Mouse (Mus musculus): Measurements from ENCODE around the gene Ovch2. TPM values are rescaled to one million over a fixed set of nuclear protein-coding genes. Genes with fewer than 3 reads are reported as not detected.
"Not testable (repeated sequence)": the region's sequence is repeated elsewhere in the genome, so short reads cannot be mapped to it uniquely, and the experiment has no call there.

Ovch2 gene
- polyA plus RNA-seq (2015; fragmentation: Nextera tagmentation; extraction: Ambion mirVana): not detected in 2 replicates

GRCm38 (mm10) chr7:107801108-107801507 lies at the start of gene Ovch2:
TSS of gene Ovch2 (minus strand) at chr7:107801208.
- Histone ChIP-seq H3K4me1 (replicated peaks) (no peaks in the 10 kb centered on the region), H3K4me3 (replicated peaks) (no peak within 1 kb of the TSS), H3K27ac (replicated peaks) (no peak within 1 kb of the TSS), H3K9me3 (replicated peaks) (no peaks in the 10 kb centered on the region), H3K36me3 (replicated peaks) (no peaks in the 10 kb centered on the region), H3K27me3 (no peaks in the 10 kb centered on the region), H3K9ac (no peak within 1 kb of the TSS), H3K4me2 (no peak within 1 kb of the TSS)
- WGBS (ENCODE audit: insufficient replicate concordance): 67% methylated on average over 2 of the region's 2 CpGs
- ATAC-seq (ENCODE audit: insufficient read depth): no peak

- not testable (repeated sequence) for H3K27ac ChIP-seq (replicated peaks); H3K27me3 ChIP-seq; H3K4me2 ChIP-seq; ATAC-seq (ENCODE audit: insufficient read depth); H3K36me3 ChIP-seq (replicated peaks); H3K4me3 ChIP-seq (replicated peaks); H3K4me1 ChIP-seq (replicated peaks); H3K9me3 ChIP-seq (replicated peaks); H3K9ac ChIP-seq
- WGBS (ENCODE audit: insufficient replicate concordance): 46% methylated on average over 1 of the region's 1 CpGs
Measured at GRCm38 (mm10) chr7:107847390-107847789, 46.4 kb upstream of the Ovch2 start, which contains the start of gene Olfr470. TSS of gene Olfr470 (minus strand) at chr7:107847490.

- H3K9ac ChIP-seq: no peak overlapping the region
- no peaks in the 10 kb centered on the region for H3K27me3 ChIP-seq
- WGBS (ENCODE audit: insufficient replicate concordance): 58% methylated on average over 1 of the region's 1 CpGs
- no peak overlapping the region for H3K4me2 ChIP-seq
- H3K4me3 ChIP-seq (replicated peaks): no peak overlapping the region
- no peak overlapping the region for H3K27ac ChIP-seq (replicated peaks)
- ATAC-seq (ENCODE audit: insufficient read depth): no peak
- H3K9me3 ChIP-seq (replicated peaks): no peaks in the 10 kb centered on the region
- H3K36me3 ChIP-seq (replicated peaks): no peaks in the 10 kb centered on the region
- no peaks in the 10 kb centered on the region for H3K4me1 ChIP-seq (replicated peaks)
Measured at GRCm38 (mm10) chr7:107841719-107842118, 40.7 kb upstream of the Ovch2 start.

GRCm38 (mm10) chr7:107825441-107825840 lies 24.4 kb upstream of the Ovch2 start, which contains the start of gene Olfr469:
TSS of gene Olfr469 (minus strand) at chr7:107825541.
- H3K4me3 ChIP-seq (replicated peaks); H3K9ac ChIP-seq; H3K9me3 ChIP-seq (replicated peaks); H3K4me1 ChIP-seq (replicated peaks); H3K27me3 ChIP-seq; H3K36me3 ChIP-seq (replicated peaks); ATAC-seq (ENCODE audit: insufficient read depth); H3K27ac ChIP-seq (replicated peaks); H3K4me2 ChIP-seq: not testable (repeated sequence)

- 34% methylated on average over 2 of the region's 2 CpGs for WGBS (ENCODE audit: insufficient replicate concordance)
- not testable (repeated sequence) for H3K36me3 ChIP-seq (replicated peaks); H3K4me3 ChIP-seq (replicated peaks); H3K9me3 ChIP-seq (replicated peaks); ATAC-seq (ENCODE audit: insufficient read depth); H3K27me3 ChIP-seq; H3K9ac ChIP-seq; H3K4me2 ChIP-seq; H3K4me1 ChIP-seq (replicated peaks); H3K27ac ChIP-seq (replicated peaks)
Measured at GRCm38 (mm10) chr7:107823867-107824266, 22.9 kb upstream of the Ovch2 start.

- Histone ChIP-seq H3K9ac (no peak overlapping the region), H3K4me1 (replicated peaks) (no peaks in the 10 kb centered on the region), H3K27me3 (no peaks in the 10 kb centered on the region), H3K4me3 (replicated peaks) (no peak overlapping the region), H3K9me3 (replicated peaks) (no peaks in the 10 kb centered on the region), H3K27ac (replicated peaks) (no peak overlapping the region), H3K36me3 (replicated peaks) (no peaks in the 10 kb centered on the region), H3K4me2 (no peak overlapping the region)
- ATAC-seq (ENCODE audit: insufficient read depth): no peak
Measured at GRCm38 (mm10) chr7:107819442-107819841, 18.4 kb upstream of the Ovch2 start.

GRCm38 (mm10) chr7:107811963-107812362 lies 11.0 kb upstream of the Ovch2 start, which contains the start of gene Olfr467:
TSS of gene Olfr467 (plus strand) at chr7:107812263.
- H3K36me3 ChIP-seq (replicated peaks): no peaks in the 10 kb centered on the region
- no peaks in the 10 kb centered on the region for H3K4me1 ChIP-seq (replicated peaks)
- no peak within 1 kb of the TSS for H3K9ac ChIP-seq
- no peak within 1 kb of the TSS for H3K27ac ChIP-seq (replicated peaks)
- no peaks in the 10 kb centered on the region for H3K9me3 ChIP-seq (replicated peaks)
- H3K4me2 ChIP-seq: no peak within 1 kb of the TSS
- H3K4me3 ChIP-seq (replicated peaks): no peak within 1 kb of the TSS
- ATAC-seq (ENCODE audit: insufficient read depth): no peak
- no peaks in the 10 kb centered on the region for H3K27me3 ChIP-seq

GRCm38 (mm10) chr7:107802138-107802537 lies 1.1 kb upstream of the Ovch2 start:
- no peak for ATAC-seq (ENCODE audit: insufficient read depth)
- no peaks in the 10 kb centered on the region for H3K4me1 ChIP-seq (replicated peaks)
- no peaks in the 10 kb centered on the region for H3K36me3 ChIP-seq (replicated peaks)
- no peak overlapping the region for H3K9ac ChIP-seq
- 47% methylated on average over 3 of the region's 3 CpGs for WGBS (ENCODE audit: insufficient replicate concordance)
- H3K9me3 ChIP-seq (replicated peaks): no peaks in the 10 kb centered on the region
- no peaks in the 10 kb centered on the region for H3K27me3 ChIP-seq
- no peak overlapping the region for H3K4me2 ChIP-seq
- no peak overlapping the region for H3K4me3 ChIP-seq (replicated peaks)
- H3K27ac ChIP-seq (replicated peaks): no peak overlapping the region

GRCm38 (mm10) chr7:107796500-107796899 lies 4.5 kb downstream of the Ovch2 start:
- 55% methylated on average over 2 of the region's 2 CpGs for WGBS (ENCODE audit: insufficient replicate concordance)
- H3K4me3 ChIP-seq (replicated peaks): no peak overlapping the region
- ATAC-seq (ENCODE audit: insufficient read depth): no peak
- no peak overlapping the region for H3K27ac ChIP-seq (replicated peaks)
- H3K4me1 ChIP-seq (replicated peaks): no peaks in the 10 kb centered on the region
- H3K36me3 ChIP-seq (replicated peaks): no peaks in the 10 kb centered on the region
- no peak overlapping the region for H3K9ac ChIP-seq
- no peaks in the 10 kb centered on the region for H3K9me3 ChIP-seq (replicated peaks)
- H3K27me3 ChIP-seq: no peaks in the 10 kb centered on the region
- no peak overlapping the region for H3K4me2 ChIP-seq

- Histone ChIP-seq H3K9ac (no peak overlapping the region), H3K4me2 (no peak overlapping the region), H3K27me3 (no peaks in the 10 kb centered on the region), H3K36me3 (replicated peaks) (no peaks in the 10 kb centered on the region), H3K4me1 (replicated peaks) (no peaks in the 10 kb centered on the region), H3K27ac (replicated peaks) (no peak overlapping the region), H3K4me3 (replicated peaks) (no peak overlapping the region), H3K9me3 (replicated peaks) (no peaks in the 10 kb centered on the region)
- no peak for ATAC-seq (ENCODE audit: insufficient read depth)
- WGBS (ENCODE audit: insufficient replicate concordance): 36% methylated on average over 3 of the region's 3 CpGs
Measured at GRCm38 (mm10) chr7:107787977-107788620, 12.9 kb downstream of the Ovch2 start.

- Histone ChIP-seq H3K36me3 (replicated peaks) (no peaks in the 10 kb centered on the region), H3K9ac (no peak overlapping the region), H3K4me3 (replicated peaks) (no peak overlapping the region), H3K27me3 (no peaks in the 10 kb centered on the region), H3K4me2 (no peak overlapping the region), H3K9me3 (replicated peaks) (no peaks in the 10 kb centered on the region), H3K4me1 (replicated peaks) (no peaks in the 10 kb centered on the region), H3K27ac (replicated peaks) (no peak overlapping the region)
- 32% methylated on average over 4 of the region's 4 CpGs for WGBS (ENCODE audit: insufficient replicate concordance)
- no peak for ATAC-seq (ENCODE audit: insufficient read depth)
Measured at GRCm38 (mm10) chr7:107779611-107780010, 21.4 kb downstream of the Ovch2 start.

GRCm38 (mm10) chr7:107778216-107778615 lies 22.8 kb downstream of the Ovch2 start:
- no peaks in the 10 kb centered on the region for H3K9me3 ChIP-seq (replicated peaks)
- no peak overlapping the region for H3K9ac ChIP-seq
- no peak overlapping the region for H3K27ac ChIP-seq (replicated peaks)
- no peak overlapping the region for H3K4me2 ChIP-seq
- no peak overlapping the region for H3K4me3 ChIP-seq (replicated peaks)
- H3K27me3 ChIP-seq: no peaks in the 10 kb centered on the region
- no peaks in the 10 kb centered on the region for H3K4me1 ChIP-seq (replicated peaks)
- WGBS (ENCODE audit: insufficient replicate concordance): 56% methylated on average over 1 of the region's 1 CpGs
- H3K36me3 ChIP-seq (replicated peaks): no peaks in the 10 kb centered on the region
- no peak for ATAC-seq (ENCODE audit: insufficient read depth)
